Mouse (Mus musculus) small intestine, adult 2 months (tissue): ENCODE data around the gene Zmiz1. TPM values are rescaled to one million over a fixed set of nuclear protein-coding genes. Genes with fewer than 3 reads are reported as not detected.

Experiments used
- H3K27ac ChIP-seq: fragments of 200-500 bp; 2 replicates; pipeline ENCODE4 v1.5.1; 2012; ENCODE audit warnings: low read depth, low read length, control low read depth, inconsistent platforms; ENCODE audit not compliant: insufficient read depth
- H3K27me3 ChIP-seq: fragments of 200-500 bp; 2 replicates; pipeline ENCODE4 v1.6.1; 2012; ENCODE audit warnings: mild to moderate bottlenecking, moderate library complexity, low read length, inconsistent platforms; ENCODE audit not compliant: control insufficient read depth, insufficient read depth
- H3K36me3 ChIP-seq: fragments of 200-500 bp; 2 replicates; pipeline ENCODE4 v1.6.1; 2012; ENCODE audit warnings: mild to moderate bottlenecking, low read length, control low read depth, inconsistent platforms; ENCODE audit not compliant: control insufficient read depth, insufficient read depth
- H3K4me1 ChIP-seq: fragments of 200-500 bp; 2 replicates; pipeline ENCODE4 v1.6.1; 2012; ENCODE audit warnings: low read length, inconsistent platforms, mixed read lengths; ENCODE audit not compliant: control insufficient read depth, insufficient read depth, insufficient read length
- H3K4me3 ChIP-seq: fragments of 200-500 bp; 2 replicates; pipeline ENCODE4 v1.5.1; 2012; ENCODE audit warnings: low read depth, mild to moderate bottlenecking, control low read depth, inconsistent platforms, low read length, moderate library complexity
- CTCF ChIP-seq: fragments of 200-500 bp; IDR thresholded peaks from 2 replicates; pipeline ENCODE4 v1.5.1; 2012; ENCODE audit warnings: low read depth, mild to moderate bottlenecking, control low read depth, inconsistent platforms, low read length, moderate library complexity, mixed read lengths; ENCODE audit not compliant: insufficient replicate concordance, insufficient read length; ENCODE audit errors: extremely low read depth
- POLR2A ChIP-seq: fragments of 200-500 bp; IDR thresholded peaks from 2 replicates; pipeline ENCODE4 v1.6.1; 2012; ENCODE audit warnings: low read depth, mild to moderate bottlenecking, control low read depth, inconsistent platforms, low read length, moderate library complexity
- WGBS: fragments of 180-500 bp; shearing (Covaris S2); methylation state at CpG from one replicate; pipeline ENCODE4 v1.1.7; 2018; 5-methylcytosine and 5-hydroxymethylcytosine counted together
- polyA plus RNA-seq: library from polyadenylated mRNA; depleted of rRNA; stranded (reverse); fragments of >200 nt; gene quantifications from 2 replicates; pipeline ENCODE4 v1.2.3, GENCODE M21; 2012; rRNA removed

Gene Zmiz1
- polyA plus RNA-seq: 35.0 and 91.5 TPM in 2 replicates

GRCm38 (mm10) chr14:25459016-25459393 lies at the start of gene Zmiz1:
Gene Zmiz1, plus strand, starts transcription at chr14:25459185.
- Histone ChIP-seq H3K27me3 (no peaks in the 10 kb centered on the region), H3K27ac (peak within 1 kb of the TSS; percentile 98), H3K36me3 (no peaks in the 10 kb centered on the region), H3K4me1 (peaks cover 37% of the 10 kb centered on the region), H3K4me3 (peak within 1 kb of the TSS; percentile 97)
- TF ChIP-seq POLR2A: peak; percentile 85; the same call in 1 of the 2 replicates
- no peak for TF ChIP-seq CTCF
- under 1% methylated on average over 42 of the region's 42 CpGs for WGBS

GRCm38 (mm10) chr14:25411848-25412527 lies 47.0 kb upstream of the Zmiz1 start:
- WGBS: 86% methylated on average over 9 of the region's 9 CpGs
- H3K4me1 ChIP-seq: no peaks in the 10 kb centered on the region
- no peak overlapping the region for H3K4me3 ChIP-seq
- no peaks in the 10 kb centered on the region for H3K27me3 ChIP-seq
- no peak for TF ChIP-seq CTCF
- no peak for TF ChIP-seq POLR2A
- no peaks in the 10 kb centered on the region for H3K36me3 ChIP-seq
- no peak overlapping the region for H3K27ac ChIP-seq

GRCm38 (mm10) chr14:25412811-25413210 lies 46.2 kb upstream of the Zmiz1 start:
- TF ChIP-seq CTCF: no peak
- TF ChIP-seq POLR2A: no peak
- H3K4me1 ChIP-seq: no peaks in the 10 kb centered on the region
- 96% methylated on average over 10 of the region's 10 CpGs for WGBS
- H3K27ac ChIP-seq: no peak overlapping the region
- no peak overlapping the region for H3K4me3 ChIP-seq
- no peaks in the 10 kb centered on the region for H3K27me3 ChIP-seq
- H3K36me3 ChIP-seq: no peaks in the 10 kb centered on the region

GRCm38 (mm10) chr14:25413510-25413909 lies 45.5 kb upstream of the Zmiz1 start:
- TF ChIP-seq CTCF: no peak
- TF ChIP-seq POLR2A: no peak
- WGBS: 81% methylated on average over 3 of the region's 3 CpGs

GRCm38 (mm10) chr14:25414115-25414514 lies 44.9 kb upstream of the Zmiz1 start:
- Histone ChIP-seq H3K36me3 (no peaks in the 10 kb centered on the region), H3K27ac (no peak overlapping the region), H3K27me3 (no peaks in the 10 kb centered on the region), H3K4me1 (no peaks in the 10 kb centered on the region), H3K4me3 (no peak overlapping the region)
- WGBS: 73% methylated on average over 4 of the region's 4 CpGs
- TF ChIP-seq CTCF (no peak), POLR2A (no peak)

More at GRCm38 (mm10) chr14:25413510-25413909, 45.5 kb upstream of the Zmiz1 start:
- H3K27ac ChIP-seq: no peak overlapping the region
- H3K4me1 ChIP-seq: no peaks in the 10 kb centered on the region
- H3K27me3 ChIP-seq: no peaks in the 10 kb centered on the region
- no peaks in the 10 kb centered on the region for H3K36me3 ChIP-seq
- no peak overlapping the region for H3K4me3 ChIP-seq

GRCm38 (mm10) chr14:25420001-25420690 lies 38.8 kb upstream of the Zmiz1 start:
- Histone ChIP-seq H3K4me1 (peaks cover 7% of the 10 kb centered on the region), H3K4me3 (no peak overlapping the region), H3K27ac (no peak overlapping the region), H3K27me3 (no peaks in the 10 kb centered on the region), H3K36me3 (no peaks in the 10 kb centered on the region)
- WGBS: 78% methylated on average over 7 of the region's 7 CpGs
- no peak for TF ChIP-seq CTCF
- TF ChIP-seq POLR2A: no peak

GRCm38 (mm10) chr14:25420987-25421386 lies 38.0 kb upstream of the Zmiz1 start:
- Histone ChIP-seq H3K27ac (no peak overlapping the region), H3K4me1 (peaks cover 7% of the 10 kb centered on the region), H3K27me3 (no peaks in the 10 kb centered on the region), H3K36me3 (no peaks in the 10 kb centered on the region), H3K4me3 (no peak overlapping the region)
- TF ChIP-seq POLR2A: no peak
- no peak for TF ChIP-seq CTCF
- 83% methylated on average over 1 of the region's 1 CpGs for WGBS
